Mouse (Mus musculus) neural tube, embryonic 15.5 days (tissue): ENCODE data around the gene Pogk. TPM values are rescaled to one million over a fixed set of nuclear protein-coding genes. Genes with fewer than 3 reads are reported as not detected.

Experiments
- ATAC-seq: fragments of 200-750 bp; cut with Nextera tagmentation; 2 replicates; pipeline ENCODE4 v1.8.0; 2017; ENCODE audit warnings: mild to moderate bottlenecking, moderate TSS enrichment, moderate library complexity; ENCODE audit not compliant: low FRiP score
- H3K27ac ChIP-seq: fragments of 300-500 bp; sonication (generic); replicated peaks from 2 replicates; pipeline ENCODE4 v1.5.1; 2015; ENCODE audit warnings: mild to moderate bottlenecking, inconsistent platforms
- H3K27me3 ChIP-seq: fragments of 300-500 bp; sonication (generic); replicated peaks from 2 replicates; pipeline ENCODE4 v1.6.1; 2015; ENCODE audit warnings: inconsistent platforms
- H3K36me3 ChIP-seq: fragments of 300-500 bp; sonication (generic); 2 replicates; pipeline ENCODE4 v1.6.1; 2015; ENCODE audit warnings: inconsistent platforms
- H3K4me1 ChIP-seq: fragments of 300-500 bp; sonication (generic); 2 replicates; pipeline ENCODE4 v1.6.1; 2015; ENCODE audit warnings: inconsistent platforms
- H3K4me2 ChIP-seq: fragments of 300-500 bp; sonication (generic); 2 replicates; pipeline ENCODE4 v1.6.1; 2015; ENCODE audit warnings: inconsistent platforms, mild to moderate bottlenecking, moderate library complexity
- H3K4me3 ChIP-seq: fragments of 300-500 bp; sonication (generic); replicated peaks from 2 replicates; pipeline ENCODE4 v1.5.1; 2015; ENCODE audit warnings: mild to moderate bottlenecking, inconsistent platforms
- H3K9ac ChIP-seq: fragments of 300-500 bp; sonication (generic); replicated peaks from 2 replicates; pipeline ENCODE4 v1.6.1; 2015; ENCODE audit warnings: mild to moderate bottlenecking, inconsistent platforms
- H3K9me3 ChIP-seq: fragments of 300-500 bp; sonication (generic); replicated peaks from 2 replicates; pipeline ENCODE4 v1.6.1; 2016; ENCODE audit warnings: inconsistent platforms
- WGBS: fragments of 180-500 bp; shearing (Covaris S2); methylation state at CpG from one replicate; pipeline ENCODE4 v1.1.7; 2015; ENCODE audit warnings: mixed read lengths; 5-methylcytosine and 5-hydroxymethylcytosine counted together
- polyA plus RNA-seq: library from polyadenylated mRNA; unstranded; fragments of >200 nt; fragmentation: Nextera tagmentation; extraction: Ambion mirVana; gene quantifications from 2 replicates; pipeline ENCODE4 v1.2.1, GENCODE M21; 2015

The Pogk gene
- polyA plus RNA-seq, 1 experiment from 2014 or later, result 27.6 TPM

GRCm38 (mm10) chr1:166378431-166379012 lies 31.1 kb downstream of the Pogk start:
- peak; percentile 7 for ATAC-seq
- 7% methylated on average over 21 of the region's 21 CpGs for WGBS
- H3K4me1 ChIP-seq, result peaks cover 25% of the 10 kb centered on the region
- peak overlapping the region; percentile 85 for H3K27ac ChIP-seq
- peak overlapping the region; percentile 98 for H3K4me3 ChIP-seq
- peak overlapping the region; percentile 71 for H3K9ac ChIP-seq
- peak overlapping the region; percentile 81 for H3K4me2 ChIP-seq
- H3K36me3 ChIP-seq, result peaks cover 10% of the 10 kb centered on the region
- H3K27me3 ChIP-seq, result no peaks in the 10 kb centered on the region
- H3K9me3 ChIP-seq, result no peaks in the 10 kb centered on the region

GRCm38 (mm10) chr1:166377171-166377570 lies 32.5 kb downstream of the Pogk start:
- Histone ChIP-seq H3K4me2 (no peak overlapping the region), H3K9ac (no peak overlapping the region), H3K4me1 (peaks cover 25% of the 10 kb centered on the region), H3K27me3 (no peaks in the 10 kb centered on the region), H3K36me3 (no peaks in the 10 kb centered on the region), H3K4me3 (no peak overlapping the region), H3K27ac (no peak overlapping the region), H3K9me3 (no peaks in the 10 kb centered on the region)
- 83% methylated on average over 6 of the region's 6 CpGs for WGBS
- no peak for ATAC-seq

GRCm38 (mm10) chr1:166363122-166363521 lies 46.5 kb downstream of the Pogk start:
- Histone ChIP-seq H3K4me3 (no peak overlapping the region), H3K9ac (no peak overlapping the region), H3K27ac (no peak overlapping the region), H3K9me3 (no peaks in the 10 kb centered on the region), H3K4me2 (no peak overlapping the region), H3K27me3 (no peaks in the 10 kb centered on the region), H3K36me3 (no peaks in the 10 kb centered on the region), H3K4me1 (0 out of 2 replicates have a peak, but pooled peaks cover 3% of the 10 kb centered on the region)
- ATAC-seq, result no peak

GRCm38 (mm10) chr1:166362659-166363058 lies 47.0 kb downstream of the Pogk start:
- no peaks in the 10 kb centered on the region for H3K36me3 ChIP-seq
- H3K4me1 ChIP-seq, result 0 out of 2 replicates have a peak, but pooled peaks cover 3% of the 10 kb centered on the region
- WGBS, result 85% methylated on average over 3 of the region's 3 CpGs
- no peaks in the 10 kb centered on the region for H3K27me3 ChIP-seq
- H3K4me2 ChIP-seq, result no peak overlapping the region
- no peak overlapping the region for H3K4me3 ChIP-seq
- H3K27ac ChIP-seq, result no peak overlapping the region
- no peaks in the 10 kb centered on the region for H3K9me3 ChIP-seq
- no peak for ATAC-seq
- no peak overlapping the region for H3K9ac ChIP-seq

GRCm38 (mm10) chr1:166361842-166362241 lies 47.8 kb downstream of the Pogk start:
- H3K4me3 ChIP-seq, result no peak overlapping the region
- no peak overlapping the region for H3K27ac ChIP-seq
- no peak for ATAC-seq
- H3K27me3 ChIP-seq, result no peaks in the 10 kb centered on the region
- H3K36me3 ChIP-seq, result no peaks in the 10 kb centered on the region
- no peak overlapping the region for H3K4me2 ChIP-seq
- H3K4me1 ChIP-seq, result 0 out of 2 replicates have a peak, but pooled peaks cover 3% of the 10 kb centered on the region
- WGBS, result 73% methylated on average over 3 of the region's 3 CpGs
- H3K9me3 ChIP-seq, result no peaks in the 10 kb centered on the region
- no peak overlapping the region for H3K9ac ChIP-seq

- no peaks in the 10 kb centered on the region for H3K27me3 ChIP-seq
- H3K36me3 ChIP-seq, result no peaks in the 10 kb centered on the region
- no peak overlapping the region for H3K27ac ChIP-seq
- no peak for ATAC-seq
- WGBS, result 54% methylated on average over 5 of the region's 5 CpGs
- H3K4me3 ChIP-seq, result no peak overlapping the region
- no peaks in the 10 kb centered on the region for H3K9me3 ChIP-seq
- H3K4me2 ChIP-seq, result no peak overlapping the region
- 0 out of 2 replicates have a peak, but pooled peaks cover 3% of the 10 kb centered on the region for H3K4me1 ChIP-seq
- H3K9ac ChIP-seq, result no peak overlapping the region
Observed at GRCm38 (mm10) chr1:166360896-166361295, 48.8 kb downstream of the Pogk start.

GRCm38 (mm10) chr1:166360157-166360855 lies 49.4 kb downstream of the Pogk start:
- H3K4me2 ChIP-seq, result no peak overlapping the region
- no peak overlapping the region for H3K9ac ChIP-seq
- H3K4me1 ChIP-seq, result 0 out of 2 replicates have a peak, but pooled peaks cover 3% of the 10 kb centered on the region
- H3K9me3 ChIP-seq, result no peaks in the 10 kb centered on the region
- H3K4me3 ChIP-seq, result no peak overlapping the region
- no peaks in the 10 kb centered on the region for H3K27me3 ChIP-seq
- 19% methylated on average over 14 of the region's 14 CpGs for WGBS
- H3K36me3 ChIP-seq, result no peaks in the 10 kb centered on the region
- no peak overlapping the region for H3K27ac ChIP-seq
- ATAC-seq, result peak; percentile 94

GRCm38 (mm10) chr1:166349751-166350150 lies 59.9 kb downstream of the Pogk start:
- no peaks in the 10 kb centered on the region for H3K4me1 ChIP-seq
- no peak overlapping the region for H3K4me2 ChIP-seq
- no peak overlapping the region for H3K27ac ChIP-seq
- H3K4me3 ChIP-seq, result no peak overlapping the region
- H3K27me3 ChIP-seq, result peaks cover 8% of the 10 kb centered on the region
- ATAC-seq, result no peak
- 76% methylated on average over 11 of the region's 11 CpGs for WGBS
- H3K9me3 ChIP-seq, result no peaks in the 10 kb centered on the region
- H3K9ac ChIP-seq, result no peak overlapping the region
- no peaks in the 10 kb centered on the region for H3K36me3 ChIP-seq

- Histone ChIP-seq H3K4me1 (peaks cover 4% of the 10 kb centered on the region), H3K9ac (no peak overlapping the region), H3K4me2 (no peak overlapping the region), H3K27me3 (peaks cover 8% of the 10 kb centered on the region), H3K27ac (no peak overlapping the region), H3K36me3 (no peaks in the 10 kb centered on the region), H3K9me3 (no peaks in the 10 kb centered on the region), H3K4me3 (no peak overlapping the region)
- 68% methylated on average over 3 of the region's 3 CpGs for WGBS
- no peak for ATAC-seq
Observed at GRCm38 (mm10) chr1:166349341-166349740, 60.3 kb downstream of the Pogk start.

GRCm38 (mm10) chr1:166346906-166347305 lies 62.8 kb downstream of the Pogk start:
- Histone ChIP-seq H3K9ac (no peak overlapping the region), H3K9me3 (no peaks in the 10 kb centered on the region), H3K4me2 (no peak overlapping the region), H3K27me3 (peaks cover 8% of the 10 kb centered on the region), H3K4me3 (no peak overlapping the region), H3K27ac (no peak overlapping the region), H3K4me1 (peaks cover 9% of the 10 kb centered on the region), H3K36me3 (no peaks in the 10 kb centered on the region)
- WGBS, result 86% methylated on average over 3 of the region's 3 CpGs
- ATAC-seq, result no peak

- ATAC-seq, result no peak
- Histone ChIP-seq H3K36me3 (no peaks in the 10 kb centered on the region), H3K4me3 (no peak overlapping the region), H3K27me3 (peaks cover 8% of the 10 kb centered on the region), H3K4me2 (no peak overlapping the region), H3K9me3 (no peaks in the 10 kb centered on the region), H3K9ac (no peak overlapping the region), H3K4me1 (peaks cover 9% of the 10 kb centered on the region), H3K27ac (no peak overlapping the region)
- 95% methylated on average over 6 of the region's 6 CpGs for WGBS
Observed at GRCm38 (mm10) chr1:166345602-166346001, 64.1 kb downstream of the Pogk start.
